Mouse (Mus musculus): ENCODE results near the gene Snph. TPM values are rescaled to one million over a fixed set of nuclear protein-coding genes. Genes with fewer than 3 reads are reported as not detected.

Gene Snph
- polyA plus RNA-seq, 1 experiment from 2014 or later = 9.2 TPM

- H3K4me2 ChIP-seq (replicated peaks) = no peak overlapping the region
- no peak overlapping the region for H3K9ac ChIP-seq
- H3K27ac ChIP-seq = no peak overlapping the region
- no peak overlapping the region for H3K4me3 ChIP-seq
- peaks cover 35% of the 10 kb centered on the region for H3K36me3 ChIP-seq
- H3K9me3 ChIP-seq = no peaks in the 10 kb centered on the region
- no peak for ATAC-seq (ENCODE audit: low FRiP score, low read depth)
- no peaks in the 10 kb centered on the region for H3K27me3 ChIP-seq (replicated peaks)
- WGBS = 79% methylated on average over 3 of the region's 3 CpGs
- H3K4me1 ChIP-seq = no peaks in the 10 kb centered on the region
Observed at GRCm38 (mm10) chr2:151564986-151565385, 67.4 kb downstream of the Snph start.

GRCm38 (mm10) chr2:151564006-151564405, 68.4 kb downstream of the Snph start:
- ATAC-seq (ENCODE audit: low FRiP score, low read depth) = no peak
- H3K4me3 ChIP-seq = no peak overlapping the region
- peaks cover 45% of the 10 kb centered on the region for H3K36me3 ChIP-seq
- no peaks in the 10 kb centered on the region for H3K27me3 ChIP-seq (replicated peaks)
- no peak overlapping the region for H3K27ac ChIP-seq
- H3K9me3 ChIP-seq = no peaks in the 10 kb centered on the region
- H3K4me2 ChIP-seq (replicated peaks) = no peak overlapping the region
- 95% methylated on average over 1 of the region's 1 CpGs for WGBS
- H3K9ac ChIP-seq = no peak overlapping the region
- H3K4me1 ChIP-seq = no peaks in the 10 kb centered on the region

GRCm38 (mm10) chr2:151562930-151563921, 69.2 kb downstream of the Snph start:
- ATAC-seq (ENCODE audit: low FRiP score, low read depth) = no peak
- no peaks in the 10 kb centered on the region for H3K9me3 ChIP-seq
- no peak overlapping the region for H3K9ac ChIP-seq
- H3K4me1 ChIP-seq = no peaks in the 10 kb centered on the region
- 89% methylated on average over 7 of the region's 7 CpGs for WGBS
- peaks cover 49% of the 10 kb centered on the region for H3K36me3 ChIP-seq
- H3K27me3 ChIP-seq (replicated peaks) = no peaks in the 10 kb centered on the region
- H3K4me3 ChIP-seq = no peak overlapping the region
- H3K27ac ChIP-seq = no peak overlapping the region
- no peak overlapping the region for H3K4me2 ChIP-seq (replicated peaks)

- Histone ChIP-seq H3K9me3 (no peaks in the 10 kb centered on the region), H3K4me1 (peaks cover 13% of the 10 kb centered on the region), H3K27ac (no peak overlapping the region), H3K27me3 (replicated peaks) (no peaks in the 10 kb centered on the region), H3K4me2 (replicated peaks) (no peak overlapping the region), H3K9ac (no peak overlapping the region), H3K36me3 (peaks cover 78% of the 10 kb centered on the region), H3K4me3 (no peak overlapping the region)
- 90% methylated on average over 3 of the region's 3 CpGs for WGBS
- no peak for ATAC-seq (ENCODE audit: low FRiP score, low read depth)
Observed at GRCm38 (mm10) chr2:151549615-151550121, 82.7 kb downstream of the Snph start.

GRCm38 (mm10) chr2:151546571-151546970, 85.8 kb downstream of the Snph start:
- Histone ChIP-seq H3K27ac (no peak overlapping the region), H3K4me3 (no peak overlapping the region), H3K36me3 (peaks cover 56% of the 10 kb centered on the region), H3K4me2 (replicated peaks) (no peak overlapping the region), H3K4me1 (peaks cover 31% of the 10 kb centered on the region), H3K9me3 (no peaks in the 10 kb centered on the region), H3K27me3 (replicated peaks) (no peaks in the 10 kb centered on the region), H3K9ac (no peak overlapping the region)
- ATAC-seq (ENCODE audit: low FRiP score, low read depth) = no peak
- 96% methylated on average over 4 of the region's 4 CpGs for WGBS

GRCm38 (mm10) chr2:151544673-151545072, 87.7 kb downstream of the Snph start:
- Histone ChIP-seq H3K9ac (no peak overlapping the region; the same call in 1 of the 2 replicates), H3K27me3 (replicated peaks) (no peaks in the 10 kb centered on the region), H3K4me1 (peaks cover 34% of the 10 kb centered on the region), H3K4me2 (replicated peaks) (peak overlapping the region; percentile 82), H3K4me3 (no peak overlapping the region), H3K36me3 (peaks cover 41% of the 10 kb centered on the region), H3K9me3 (no peaks in the 10 kb centered on the region), H3K27ac (no peak overlapping the region)
- WGBS = 70% methylated on average over 6 of the region's 6 CpGs
- no peak for ATAC-seq (ENCODE audit: low FRiP score, low read depth)

GRCm38 (mm10) chr2:151543063-151543895, 89.1 kb downstream of the Snph start:
- no peaks in the 10 kb centered on the region for H3K27me3 ChIP-seq (replicated peaks)
- H3K4me3 ChIP-seq = peak overlapping the region; percentile 98
- H3K9me3 ChIP-seq = no peaks in the 10 kb centered on the region
- WGBS = 2% methylated on average over 21 of the region's 21 CpGs
- H3K4me2 ChIP-seq (replicated peaks) = peak overlapping the region; percentile 82
- H3K27ac ChIP-seq = peak overlapping the region; percentile 81; the same call in 1 of the 2 replicates
- H3K4me1 ChIP-seq = peaks cover 34% of the 10 kb centered on the region
- H3K36me3 ChIP-seq = peaks cover 31% of the 10 kb centered on the region
- H3K9ac ChIP-seq = peak overlapping the region; percentile 94
- peak; percentile 22 for ATAC-seq (ENCODE audit: low FRiP score, low read depth)

GRCm38 (mm10) chr2:151542323-151543062, 89.9 kb downstream of the Snph start, which contains the start of gene Fkbp1a:
TSS of gene Fkbp1a (plus strand) at chr2:151542483.
- H3K4me3 ChIP-seq = peak within 1 kb of the TSS; percentile 98
- H3K4me2 ChIP-seq (replicated peaks) = peak within 1 kb of the TSS; percentile 82
- H3K27ac ChIP-seq = peak within 1 kb of the TSS; percentile 81
- peak; percentile 95 for ATAC-seq (ENCODE audit: low FRiP score, low read depth)
- peak within 1 kb of the TSS; percentile 94 for H3K9ac ChIP-seq
- no peaks in the 10 kb centered on the region for H3K27me3 ChIP-seq (replicated peaks)
- under 1% methylated on average over 92 of the region's 93 CpGs for WGBS
- no peaks in the 10 kb centered on the region for H3K9me3 ChIP-seq
- peaks cover 34% of the 10 kb centered on the region for H3K4me1 ChIP-seq
- peaks cover 24% of the 10 kb centered on the region for H3K36me3 ChIP-seq

Other genes with a start within 250 kb of the Snph start
- not detected in 2 replicates for gene 4921509C19Rik, start 156.4 kb downstream of the Snph start, polyA plus RNA-seq (2016; fragmentation: Nextera tagmentation; extraction: Ambion mirVana)
- 252 and 260 TPM in 2 replicates for gene Nsfl1c, start 138.4 kb downstream of the Snph start, polyA plus RNA-seq (2016; fragmentation: Nextera tagmentation; extraction: Ambion mirVana)
- 604 and 611 TPM in 2 replicates for gene Fkbp1a, start 90.1 kb downstream of the Snph start, polyA plus RNA-seq (2016; fragmentation: Nextera tagmentation; extraction: Ambion mirVana)
- 1.2 and 1.3 TPM in 2 replicates for gene Sdcbp2, start 60.0 kb downstream of the Snph start, polyA plus RNA-seq (2016; fragmentation: Nextera tagmentation; extraction: Ambion mirVana)
- gene Rad21l, start 35.9 kb upstream of the Snph start, polyA plus RNA-seq (2016; fragmentation: Nextera tagmentation; extraction: Ambion mirVana) = 0.11 TPM in 1 of 2 replicates, not detected in the other
- gene Tmem74b, start 69.4 kb upstream of the Snph start, polyA plus RNA-seq (2016; fragmentation: Nextera tagmentation; extraction: Ambion mirVana) = 12.6 and 14.2 TPM in 2 replicates
- 45.2 and 49.7 TPM in 2 replicates for gene Psmf1, start 111.6 kb upstream of the Snph start, polyA plus RNA-seq (2016; fragmentation: Nextera tagmentation; extraction: Ambion mirVana)
- 0.27 and 0.38 TPM in 2 replicates for gene Rspo4, start 210.3 kb upstream of the Snph start, polyA plus RNA-seq (2016; fragmentation: Nextera tagmentation; extraction: Ambion mirVana)